Mouse (Mus musculus) ES-E14 (cell line): ENCODE measurements around the gene Hrasls5.

ENCODE experiments used
- HCFC1 ChIP-seq: IDR thresholded peaks from 2 replicates; pipeline ENCODE4 v1.6.1; 2012; ENCODE audit warnings: low read length, inconsistent platforms, borderline replicate concordance; ENCODE audit not compliant: insufficient read depth
- MAFK ChIP-seq: IDR thresholded peaks from 2 replicates; pipeline ENCODE4 v1.6.1; 2014; ENCODE audit warnings: mild to moderate bottlenecking, low read depth, low read length, inconsistent platforms; ENCODE audit not compliant: insufficient read depth

GRCm38 (mm10) chr19:7598481-7598880, 13.9 kb upstream of the Hrasls5 start:
- TF ChIP-seq MAFK (no peak), HCFC1 (no peak)
